Mouse (Mus musculus) megakaryocyte, embryonic 14.5 days (primary cell): Measurements from ENCODE around the gene Cntnap2.

Source experiments
- FLI1 ChIP-seq: IDR thresholded peaks from 2 replicates; pipeline ENCODE4 v1.6.1; 2012; ENCODE audit warnings: low read length, inconsistent platforms, mixed read lengths
- GATA1 ChIP-seq: IDR thresholded peaks from 3 replicates; pipeline ENCODE4 v1.6.1; 2012; ENCODE audit warnings: mixed read lengths, low read length, inconsistent platforms, borderline replicate concordance

DNA sequence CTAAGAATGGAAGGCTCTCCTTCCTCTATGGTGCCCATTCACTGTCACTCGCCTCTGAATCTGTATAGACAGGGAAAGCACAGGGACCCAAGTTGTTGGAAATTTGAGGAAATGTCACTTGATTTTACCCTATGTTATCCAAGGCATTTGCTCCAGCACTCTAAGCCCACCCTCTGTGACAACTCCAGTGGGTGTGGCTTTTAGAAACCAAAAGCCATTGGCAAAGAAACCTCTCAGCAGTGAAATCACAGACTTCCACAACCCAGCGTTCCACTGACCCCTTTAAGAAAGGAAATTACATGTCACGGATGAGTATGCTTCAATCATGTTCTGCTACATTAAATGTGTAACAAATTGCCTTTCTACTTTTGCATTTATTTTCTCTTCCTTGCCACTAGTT, 1904.5 kb downstream of the Cntnap2 start:
- TF ChIP-seq FLI1 (no peak), GATA1 (no peak)
